Mouse (Mus musculus) heart, embryonic 12.5 days (tissue): ENCODE measurements around the gene Kit. TPM values are rescaled to one million over a fixed set of nuclear protein-coding genes. Genes with fewer than 3 reads are reported as not detected.

Experiments
- ATAC-seq: fragments of 200-750 bp; cut with Nextera tagmentation; 2 replicates; pipeline ENCODE4 v1.8.0; 2017; ENCODE audit warnings: moderate TSS enrichment, moderate library complexity; ENCODE audit not compliant: insufficient number of reproducible peaks, low FRiP score
- H3K27ac ChIP-seq: fragments of 300-500 bp; sonication (generic); 2 replicates; pipeline ENCODE4 v1.5.1; 2016; ENCODE audit warnings: mild to moderate bottlenecking, moderate library complexity; ENCODE audit not compliant: poor library complexity, severe bottlenecking
- H3K27me3 ChIP-seq: fragments of 300-500 bp; sonication (generic); replicated peaks from 2 replicates; pipeline ENCODE4 v1.6.1; 2016; ENCODE audit warnings: mild to moderate bottlenecking, moderate library complexity
- H3K36me3 ChIP-seq: fragments of 300-500 bp; sonication (generic); 2 replicates; pipeline ENCODE4 v1.6.1; 2016; ENCODE audit warnings: mild to moderate bottlenecking, moderate library complexity
- H3K4me1 ChIP-seq: fragments of 300-500 bp; sonication (generic); replicated peaks from 2 replicates; pipeline ENCODE4 v1.6.1; 2016; ENCODE audit warnings: mild to moderate bottlenecking
- H3K4me2 ChIP-seq: fragments of 300-500 bp; sonication (generic); 2 replicates; pipeline ENCODE4 v1.6.1; 2016; ENCODE audit warnings: mild to moderate bottlenecking, moderate library complexity
- H3K4me3 ChIP-seq: fragments of 300-500 bp; sonication (generic); 2 replicates; pipeline ENCODE4 v1.5.1; 2016; ENCODE audit warnings: mild to moderate bottlenecking
- H3K9ac ChIP-seq: fragments of 300-500 bp; sonication (generic); 2 replicates; pipeline ENCODE4 v1.6.1; 2016; ENCODE audit warnings: mild to moderate bottlenecking, moderate library complexity
- H3K9me3 ChIP-seq: fragments of 300-500 bp; sonication (generic); replicated peaks from 2 replicates; pipeline ENCODE4 v1.6.1; 2016; ENCODE audit warnings: mild to moderate bottlenecking, moderate library complexity
- WGBS: fragments of 180-500 bp; shearing (Covaris S2); methylation state at CpG from one replicate; pipeline ENCODE4 v1.1.7; 2016; 5-methylcytosine and 5-hydroxymethylcytosine counted together
- polyA plus RNA-seq: library from polyadenylated mRNA; unstranded; fragments of >200 nt; fragmentation: Nextera tagmentation; extraction: Ambion mirVana; gene quantifications from 2 replicates; pipeline ENCODE4 v1.2.1, GENCODE M21; 2016

The Kit gene
- polyA plus RNA-seq, 1 experiment from 2014 or later, result 13.6 TPM

- H3K4me1 ChIP-seq, result peaks cover under 1% of the 10 kb centered on the region
- H3K27me3 ChIP-seq, result no peaks in the 10 kb centered on the region
- no peak overlapping the region for H3K9ac ChIP-seq
- no peaks in the 10 kb centered on the region for H3K9me3 ChIP-seq
- ATAC-seq, result no peak
- no peak overlapping the region for H3K4me2 ChIP-seq
- 68% methylated on average over 6 of the region's 6 CpGs for WGBS
- no peaks in the 10 kb centered on the region for H3K36me3 ChIP-seq
- no peak overlapping the region for H3K27ac ChIP-seq
- H3K4me3 ChIP-seq, result no peak overlapping the region
Measured at GRCm38 (mm10) chr5:75590961-75591360, 16.2 kb downstream of the Kit start.

GRCm38 (mm10) chr5:75591567-75591966 lies 16.9 kb downstream of the Kit start:
- no peaks in the 10 kb centered on the region for H3K27me3 ChIP-seq
- WGBS, result 85% methylated on average over 11 of the region's 11 CpGs
- peaks cover 7% of the 10 kb centered on the region for H3K4me1 ChIP-seq
- H3K9ac ChIP-seq, result no peak overlapping the region
- no peak overlapping the region for H3K27ac ChIP-seq
- no peak overlapping the region for H3K4me3 ChIP-seq
- ATAC-seq, result no peak
- H3K4me2 ChIP-seq, result no peak overlapping the region
- no peaks in the 10 kb centered on the region for H3K9me3 ChIP-seq
- no peaks in the 10 kb centered on the region for H3K36me3 ChIP-seq

- Histone ChIP-seq H3K4me3 (no peak overlapping the region), H3K4me2 (no peak overlapping the region), H3K27ac (no peak overlapping the region), H3K9me3 (no peaks in the 10 kb centered on the region), H3K27me3 (no peaks in the 10 kb centered on the region), H3K9ac (no peak overlapping the region), H3K36me3 (no peaks in the 10 kb centered on the region), H3K4me1 (peaks cover 27% of the 10 kb centered on the region)
- WGBS, result 90% methylated on average over 10 of the region's 10 CpGs
- ATAC-seq, result no peak
Measured at GRCm38 (mm10) chr5:75595319-75595718, 20.6 kb downstream of the Kit start.

- Histone ChIP-seq H3K4me3 (no peak overlapping the region), H3K4me1 (peaks cover 27% of the 10 kb centered on the region), H3K27me3 (no peaks in the 10 kb centered on the region), H3K36me3 (no peaks in the 10 kb centered on the region), H3K9ac (no peak overlapping the region), H3K9me3 (no peaks in the 10 kb centered on the region), H3K27ac (no peak overlapping the region), H3K4me2 (0 out of 2 replicates have a peak overlapping the region, but pooled peaks have one; percentile 24)
- WGBS, result 26% methylated on average over 14 of the region's 14 CpGs
- ATAC-seq, result peak; percentile 46; the same call in 1 of the 2 replicates
Measured at GRCm38 (mm10) chr5:75596211-75596610, 21.5 kb downstream of the Kit start.

- Histone ChIP-seq H3K4me1 (peaks cover 27% of the 10 kb centered on the region), H3K27me3 (no peaks in the 10 kb centered on the region), H3K4me3 (no peak overlapping the region), H3K9ac (no peak overlapping the region), H3K4me2 (no peak overlapping the region), H3K36me3 (no peaks in the 10 kb centered on the region), H3K27ac (no peak overlapping the region), H3K9me3 (no peaks in the 10 kb centered on the region)
- WGBS, result 71% methylated on average over 2 of the region's 2 CpGs
- 0 out of 2 replicates have a peak, but pooled peaks have one; percentile 19 for ATAC-seq
Measured at GRCm38 (mm10) chr5:75597316-75597715, 22.6 kb downstream of the Kit start.

GRCm38 (mm10) chr5:75598491-75598890 lies 23.8 kb downstream of the Kit start:
- Histone ChIP-seq H3K9me3 (no peaks in the 10 kb centered on the region), H3K4me3 (no peak overlapping the region), H3K4me1 (peaks cover 28% of the 10 kb centered on the region), H3K9ac (no peak overlapping the region), H3K27me3 (no peaks in the 10 kb centered on the region), H3K27ac (no peak overlapping the region), H3K36me3 (no peaks in the 10 kb centered on the region), H3K4me2 (no peak overlapping the region)
- WGBS, result 92% methylated on average over 13 of the region's 13 CpGs
- ATAC-seq, result no peak

GRCm38 (mm10) chr5:75599991-75600390 lies 25.3 kb downstream of the Kit start:
- H3K4me3 ChIP-seq, result no peak overlapping the region
- 50% methylated on average over 6 of the region's 6 CpGs for WGBS
- no peak overlapping the region for H3K4me2 ChIP-seq
- H3K27me3 ChIP-seq, result no peaks in the 10 kb centered on the region
- H3K36me3 ChIP-seq, result no peaks in the 10 kb centered on the region
- no peak overlapping the region for H3K9ac ChIP-seq
- H3K9me3 ChIP-seq, result no peaks in the 10 kb centered on the region
- peaks cover 31% of the 10 kb centered on the region for H3K4me1 ChIP-seq
- no peak overlapping the region for H3K27ac ChIP-seq
- ATAC-seq, result no peak

GRCm38 (mm10) chr5:75604238-75604637 lies 29.5 kb downstream of the Kit start:
- ATAC-seq, result no peak
- H3K36me3 ChIP-seq, result no peaks in the 10 kb centered on the region
- no peaks in the 10 kb centered on the region for H3K9me3 ChIP-seq
- no peak overlapping the region for H3K9ac ChIP-seq
- no peak overlapping the region for H3K27ac ChIP-seq
- H3K4me2 ChIP-seq, result no peak overlapping the region
- H3K4me3 ChIP-seq, result no peak overlapping the region
- peaks cover 33% of the 10 kb centered on the region for H3K4me1 ChIP-seq
- 67% methylated on average over 9 of the region's 9 CpGs for WGBS
- H3K27me3 ChIP-seq, result no peaks in the 10 kb centered on the region

GRCm38 (mm10) chr5:75606898-75607297 lies 32.2 kb downstream of the Kit start:
- peaks cover 34% of the 10 kb centered on the region for H3K4me1 ChIP-seq
- no peak overlapping the region for H3K9ac ChIP-seq
- WGBS, result 66% methylated on average over 14 of the region's 14 CpGs
- no peak overlapping the region for H3K4me2 ChIP-seq
- no peaks in the 10 kb centered on the region for H3K36me3 ChIP-seq
- H3K9me3 ChIP-seq, result no peaks in the 10 kb centered on the region
- H3K4me3 ChIP-seq, result no peak overlapping the region
- H3K27me3 ChIP-seq, result no peaks in the 10 kb centered on the region
- no peak for ATAC-seq
- H3K27ac ChIP-seq, result no peak overlapping the region

GRCm38 (mm10) chr5:75607971-75608370 lies 33.3 kb downstream of the Kit start:
- 15% methylated on average over 12 of the region's 12 CpGs for WGBS
- peak overlapping the region; percentile 58 for H3K4me2 ChIP-seq
- H3K9ac ChIP-seq, result no peak overlapping the region
- no peaks in the 10 kb centered on the region for H3K36me3 ChIP-seq
- peaks cover 34% of the 10 kb centered on the region for H3K4me1 ChIP-seq
- no peaks in the 10 kb centered on the region for H3K9me3 ChIP-seq
- H3K27ac ChIP-seq, result no peak overlapping the region; the same call in 1 of the 2 replicates
- H3K4me3 ChIP-seq, result 0 out of 2 replicates have a peak overlapping the region, but pooled peaks have one; percentile 1
- no peaks in the 10 kb centered on the region for H3K27me3 ChIP-seq
- ATAC-seq, result peak; percentile 69; the same call in 1 of the 2 replicates

- 74% methylated on average over 1 of the region's 1 CpGs for WGBS
- Histone ChIP-seq H3K27me3 (no peaks in the 10 kb centered on the region), H3K27ac (no peak overlapping the region), H3K4me1 (peaks cover 21% of the 10 kb centered on the region), H3K36me3 (no peaks in the 10 kb centered on the region), H3K4me2 (no peak overlapping the region), H3K9me3 (no peaks in the 10 kb centered on the region), H3K9ac (no peak overlapping the region), H3K4me3 (no peak overlapping the region)
- no peak for ATAC-seq
Measured at GRCm38 (mm10) chr5:75612380-75612779, 37.7 kb downstream of the Kit start.

GRCm38 (mm10) chr5:75612926-75613325 lies 38.2 kb downstream of the Kit start:
- Histone ChIP-seq H3K9ac (no peak overlapping the region), H3K4me1 (peaks cover 15% of the 10 kb centered on the region), H3K36me3 (no peaks in the 10 kb centered on the region), H3K27me3 (no peaks in the 10 kb centered on the region), H3K4me2 (no peak overlapping the region), H3K27ac (no peak overlapping the region), H3K9me3 (no peaks in the 10 kb centered on the region), H3K4me3 (no peak overlapping the region)
- WGBS, result 92% methylated on average over 4 of the region's 4 CpGs
- no peak for ATAC-seq
